Mouse (Mus musculus): ENCODE results near the gene Pls1.

Pls1 gene

GRCm38 (mm10) chr9:95844825-95845460 lies at the start of gene Pls1:
Gene Pls1 (minus strand): TSS chr9:95845311.
- DNase-seq (ENCODE audit: low read depth in 1 of 2, low spot score in 2 of 2), result peak; percentile 21 to 32

DNA sequence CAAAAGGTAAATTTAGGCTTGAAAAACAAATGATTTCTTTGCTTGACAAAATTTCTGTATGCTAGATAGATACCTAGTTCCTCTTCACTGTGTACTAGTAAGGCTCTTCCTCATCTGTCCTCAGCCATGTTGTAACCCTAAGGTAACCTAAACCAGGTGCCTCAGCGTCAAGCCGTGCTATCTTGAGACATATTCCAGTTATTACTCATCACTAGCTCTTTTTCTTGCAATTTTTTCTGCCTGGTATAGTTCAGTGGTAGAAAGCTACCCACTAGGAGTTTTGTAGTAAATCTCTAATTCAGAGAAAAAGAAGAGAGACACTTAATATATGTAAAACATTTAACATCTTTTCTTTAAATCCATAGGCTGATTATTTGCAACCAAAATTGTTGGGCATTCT lies 37.6 kb upstream of the Pls1 start:
- no peak for DNase-seq (ENCODE audit: low read depth in 1 of 2, low spot score in 2 of 2)

- no peak for DNase-seq (ENCODE audit: low read depth in 1 of 2, low spot score in 2 of 2)
These were observed 33.1 kb upstream of the Pls1 start for GRCm38 (mm10) chr9:95878246-95878645.

DNA sequence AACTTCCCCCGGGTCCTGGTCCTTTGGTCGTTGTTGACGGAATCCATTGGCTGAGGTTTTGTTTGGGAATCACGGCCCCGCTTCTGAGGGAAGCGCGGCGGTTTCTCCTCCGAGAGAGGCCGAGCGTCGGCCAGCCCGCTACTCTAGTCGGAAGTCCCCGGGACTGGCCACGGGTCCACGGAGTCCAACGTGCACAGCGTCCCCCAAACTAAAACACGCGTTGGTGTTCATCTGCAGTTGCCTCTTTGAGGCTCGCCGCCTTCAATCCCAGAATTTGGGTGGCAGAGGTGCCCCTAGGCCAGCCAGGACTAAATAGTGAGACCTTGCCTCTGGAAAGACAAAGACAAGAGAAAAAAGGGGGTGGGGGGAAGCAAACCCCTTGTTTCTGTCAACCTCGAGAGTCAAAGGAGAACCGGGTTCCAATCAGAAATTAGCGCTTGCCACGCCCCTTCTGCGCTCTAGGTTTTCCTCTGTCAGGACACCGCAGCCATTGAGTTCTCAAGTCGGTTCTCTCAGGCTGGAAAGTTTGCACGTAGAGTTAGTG lies 13.0 kb upstream of the Pls1 start:
- no peak for DNase-seq (ENCODE audit: low read depth in 1 of 2, low spot score in 2 of 2)

GRCm38 (mm10) chr9:95857414-95858026 lies 12.4 kb upstream of the Pls1 start, which contains the start of gene Atr:
Gene Atr (plus strand): TSS chr9:95857597.
- DNase-seq (ENCODE audit: low read depth in 1 of 2, low spot score in 2 of 2), result peak; percentile 74 to 89

- no peak for DNase-seq (ENCODE audit: low read depth in 1 of 2, low spot score in 2 of 2)
These were observed 10.9 kb upstream of the Pls1 start for GRCm38 (mm10) chr9:95856004-95856403.

DNA sequence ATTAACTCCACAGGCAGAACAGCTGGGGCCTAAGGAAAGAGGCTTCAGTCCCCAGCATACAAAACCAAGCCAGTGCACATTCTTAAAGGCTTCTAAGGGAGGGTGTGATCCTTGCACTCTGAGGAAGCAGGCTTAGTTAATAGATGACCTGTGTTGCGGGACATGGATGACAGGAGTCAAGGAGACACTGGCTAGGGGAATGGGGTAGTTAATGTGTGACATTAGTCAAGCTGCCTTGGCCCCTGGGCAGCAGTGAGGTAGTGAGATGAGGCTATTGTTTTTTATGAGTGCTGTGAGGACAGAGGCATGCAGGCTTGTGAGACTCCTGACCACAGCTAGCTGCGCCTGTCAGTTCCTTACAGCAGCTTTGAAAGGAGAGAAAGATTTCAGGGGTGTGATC lies 9.8 kb upstream of the Pls1 start:
- DNase-seq (ENCODE audit: low read depth in 1 of 2, low spot score in 2 of 2), result no peak

- peak in 1 of 2 experiments; percentile 31 for DNase-seq (ENCODE audit: low read depth in 1 of 2, low spot score in 2 of 2)
These were observed 7.8 kb upstream of the Pls1 start for GRCm38 (mm10) chr9:95852896-95853295.

- no peak for DNase-seq (ENCODE audit: low read depth in 1 of 2, low spot score in 2 of 2)
These were observed 6.6 kb upstream of the Pls1 start for GRCm38 (mm10) chr9:95851671-95852070.

- DNase-seq (ENCODE audit: low read depth in 1 of 2, low spot score in 2 of 2), result no peak
These were observed 600 bp upstream of the Pls1 start for GRCm38 (mm10) chr9:95845711-95846110.

DNA sequence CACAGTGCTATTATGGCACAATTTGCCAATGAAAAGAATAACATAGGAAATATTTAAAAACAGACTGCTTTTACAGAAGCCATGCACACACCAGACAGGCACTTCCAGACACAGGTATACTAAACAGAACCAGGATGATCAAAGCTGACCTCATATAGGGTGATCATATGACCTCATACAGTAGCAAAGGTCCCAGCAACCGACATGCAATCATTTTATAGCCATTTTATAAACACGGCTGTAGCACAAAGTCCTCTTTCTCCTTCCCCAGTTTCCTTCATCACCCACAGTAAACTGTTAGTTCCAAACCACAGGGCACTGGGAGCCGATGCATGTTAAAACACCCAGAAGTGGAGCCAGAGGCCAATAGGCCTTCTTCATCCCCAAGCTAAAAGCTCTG lies 5.7 kb downstream of the Pls1 start:
- DNase-seq (ENCODE audit: low read depth in 1 of 2, low spot score in 2 of 2), result no peak

GRCm38 (mm10) chr9:95835741-95836140 lies 9.4 kb downstream of the Pls1 start:
- no peak for DNase-seq (ENCODE audit: low read depth in 1 of 2, low spot score in 2 of 2)

- no peak for DNase-seq (ENCODE audit: low read depth in 1 of 2, low spot score in 2 of 2)
These were observed 10.3 kb downstream of the Pls1 start for GRCm38 (mm10) chr9:95834799-95835198.

DNA sequence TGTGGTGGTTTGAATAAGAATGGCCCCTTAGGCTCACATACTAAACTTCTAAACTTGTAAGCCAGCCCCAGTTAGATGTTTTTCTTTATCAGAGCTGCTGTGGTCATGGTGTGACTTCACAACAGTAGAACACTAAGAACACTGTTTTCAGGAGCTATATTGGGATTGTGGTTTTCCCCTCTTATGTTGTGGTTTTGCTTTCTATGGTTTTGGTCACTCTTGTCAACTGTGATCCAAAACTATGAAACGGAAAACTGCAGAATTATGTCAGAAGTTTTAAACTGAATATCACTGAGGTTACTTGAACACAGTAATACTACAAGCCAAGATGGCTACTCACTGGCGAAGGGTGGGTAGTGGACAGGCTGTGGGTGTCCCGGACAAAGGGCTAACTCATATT lies 12.4 kb downstream of the Pls1 start:
- no peak for DNase-seq (ENCODE audit: low read depth in 1 of 2, low spot score in 2 of 2)

- DNase-seq (ENCODE audit: low read depth in 1 of 2, low spot score in 2 of 2), result no peak
These were observed 17.5 kb downstream of the Pls1 start for GRCm38 (mm10) chr9:95827565-95827964.

DNA sequence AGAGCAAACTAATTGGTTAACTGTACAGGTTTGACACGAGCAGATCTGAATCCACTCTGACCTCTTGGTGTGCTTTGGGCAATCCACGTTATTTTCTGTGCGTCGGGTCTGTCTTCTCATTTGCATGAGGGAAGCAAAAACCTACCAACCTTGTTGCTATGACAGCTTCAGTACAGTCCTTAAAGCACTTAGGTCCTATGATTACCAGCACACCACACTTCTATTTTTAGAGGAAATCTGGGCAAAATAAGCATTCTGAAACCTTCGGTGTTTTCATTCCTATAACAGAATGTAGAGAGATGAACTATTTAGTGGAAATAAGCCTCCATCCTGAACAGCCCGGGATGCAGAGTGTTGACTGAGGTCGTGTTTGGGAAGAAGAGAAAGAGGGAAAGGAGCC lies 22.6 kb downstream of the Pls1 start:
- no peak for DNase-seq (ENCODE audit: low read depth in 1 of 2, low spot score in 2 of 2)

DNA sequence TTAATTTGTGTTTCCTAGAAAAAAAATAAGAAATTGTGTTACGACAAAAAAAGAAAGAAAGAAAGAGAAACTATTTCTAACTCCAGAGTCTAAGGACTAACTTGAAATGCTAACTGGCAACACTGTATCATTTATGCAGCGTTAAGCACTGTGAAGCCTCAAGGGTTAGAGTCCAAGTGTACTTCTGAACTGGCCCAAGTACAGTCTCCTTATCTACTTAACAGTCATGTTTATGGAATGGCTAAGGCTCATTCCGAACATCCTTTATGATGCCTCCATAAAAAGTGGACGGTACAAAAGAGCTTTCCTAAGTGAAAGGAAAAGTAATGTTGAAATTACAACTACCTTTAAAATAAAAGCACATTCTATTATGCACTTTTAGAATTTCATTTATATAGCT lies 29.4 kb downstream of the Pls1 start:
- DNase-seq (ENCODE audit: low read depth in 1 of 2, low spot score in 2 of 2), result no peak

DNA sequence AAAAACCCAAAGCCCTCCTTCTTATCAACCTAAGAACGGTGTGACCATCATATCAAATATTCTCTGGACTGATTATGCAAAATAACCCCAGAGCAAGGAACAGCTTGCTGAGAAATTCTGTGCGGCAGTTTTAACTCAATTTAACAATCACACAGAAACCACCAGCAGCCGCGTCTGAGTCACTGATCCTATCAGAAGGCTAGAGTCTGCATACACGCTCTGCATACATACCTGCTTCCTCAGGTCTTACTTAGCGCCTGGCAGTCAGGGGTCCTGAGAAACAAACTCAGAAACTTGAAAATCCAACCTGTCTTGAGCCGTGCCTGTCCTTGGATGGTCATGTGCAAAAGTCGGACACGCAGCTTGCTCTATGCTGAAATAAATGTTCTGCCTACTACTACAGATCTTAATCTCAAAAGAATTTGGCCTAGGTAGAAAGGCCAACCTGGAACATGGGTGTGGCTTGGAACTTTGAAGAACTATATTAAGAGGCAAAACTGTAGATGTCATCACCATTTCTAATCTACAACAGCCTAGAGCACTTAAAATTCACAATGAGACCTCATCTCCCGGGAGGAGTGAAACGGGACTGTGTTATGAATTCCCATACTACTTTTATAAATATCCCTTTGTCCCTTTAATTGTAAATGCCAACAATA lies 30.0 kb downstream of the Pls1 start:
- no peak for DNase-seq (ENCODE audit: low read depth in 1 of 2, low spot score in 2 of 2)

DNA sequence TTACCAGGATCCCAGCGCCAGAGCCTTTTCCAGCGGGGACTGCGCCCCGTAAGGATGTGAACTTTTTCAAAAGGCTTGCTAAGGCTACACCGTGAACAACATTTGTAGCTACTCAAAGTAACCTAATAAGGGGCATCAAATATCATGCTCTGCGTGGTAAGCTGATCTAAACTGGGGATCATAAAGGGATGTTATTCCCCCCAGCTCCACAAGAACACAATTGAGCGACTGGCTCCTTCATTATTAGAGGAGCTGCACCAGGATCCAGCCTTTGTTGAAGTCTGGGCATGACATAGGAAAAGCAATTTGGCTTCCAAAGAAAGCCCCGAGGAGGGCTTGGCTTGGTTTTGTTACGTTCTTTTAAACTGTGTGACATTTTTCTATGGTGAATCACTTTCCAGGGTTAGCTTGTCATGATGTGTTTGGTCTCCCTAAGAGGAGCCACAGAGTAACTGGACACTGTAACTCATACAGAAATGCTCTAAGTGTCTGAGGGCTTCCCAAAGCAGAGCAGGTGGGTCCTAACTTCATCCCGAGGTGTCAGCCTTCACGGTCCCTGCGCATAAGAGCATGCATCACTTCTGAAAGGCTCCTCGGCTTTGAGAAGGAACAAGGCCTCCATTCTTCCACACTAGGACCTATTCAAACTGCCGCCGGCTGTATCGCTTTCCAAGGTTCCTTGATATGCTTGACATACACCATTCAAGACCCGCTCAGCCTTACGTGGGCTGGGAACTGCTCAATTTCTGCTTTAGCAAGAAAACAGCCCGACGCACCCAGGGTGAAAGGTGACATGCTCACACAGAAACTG lies 31.2 kb downstream of the Pls1 start:
- DNase-seq (ENCODE audit: low read depth in 1 of 2, low spot score in 2 of 2), result no peak

DNA sequence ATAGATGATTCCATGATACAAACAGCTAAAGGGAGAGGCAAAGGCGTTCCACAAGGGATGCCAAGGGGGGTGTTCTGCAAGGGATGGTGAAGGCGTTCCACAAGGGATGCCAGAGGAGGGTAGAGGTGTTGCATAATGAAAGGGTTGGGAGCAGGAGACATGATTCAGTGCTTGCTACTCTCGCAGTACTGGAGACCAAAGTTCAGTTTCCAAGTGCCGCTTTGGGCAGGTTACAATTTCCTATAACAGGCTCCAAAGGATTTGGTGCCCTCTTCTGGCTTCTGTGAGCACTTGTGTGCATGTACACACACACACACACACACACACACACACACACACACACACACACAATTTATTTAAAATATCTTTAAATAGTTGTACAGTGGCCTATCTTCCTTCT lies 33.3 kb downstream of the Pls1 start:
- no peak for DNase-seq (ENCODE audit: low read depth in 1 of 2, low spot score in 2 of 2)

DNA sequence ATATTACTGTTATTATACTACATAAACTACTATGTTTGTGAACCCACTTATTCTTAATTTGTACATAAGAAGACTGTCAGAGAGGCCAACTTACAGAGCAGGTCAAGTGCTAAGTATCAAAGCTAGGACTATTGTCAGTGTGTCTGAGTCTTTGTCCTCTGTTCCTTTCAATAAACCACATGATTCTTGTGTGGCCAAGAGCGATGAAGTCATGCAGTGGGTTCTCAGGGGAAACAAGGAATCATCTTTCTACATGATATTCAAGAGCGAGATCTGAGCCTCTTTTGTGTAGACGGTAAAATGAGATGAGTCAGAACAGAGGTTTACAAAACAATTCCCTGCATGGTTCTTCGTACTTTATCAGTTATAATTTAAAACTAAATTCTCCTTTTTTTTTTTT lies 35.5 kb downstream of the Pls1 start:
- no peak for DNase-seq (ENCODE audit: low read depth in 1 of 2, low spot score in 2 of 2)
